Mouse (Mus musculus) WW6 (cell line): ENCODE measurements around the gene Hectd4.
"Not testable (repeated sequence)": the region's sequence is repeated elsewhere in the genome, so short reads cannot be mapped to it uniquely, and the experiment has no call there.

Experiments
- DNase-seq: peaks from one replicate; pipeline ENCODE4 v3.0.0-alpha.2; 2013; ENCODE audit warnings: low read depth, low spot score

Gene Hectd4

GRCm38 (mm10) chr5:121206540-121206939 lies 13.5 kb upstream of the Hectd4 start:
- DNase-seq, result no peak

- no peak for DNase-seq
Observed at GRCm38 (mm10) chr5:121206984-121207383, 13.0 kb upstream of the Hectd4 start.

- DNase-seq, result no peak
Observed at GRCm38 (mm10) chr5:121209755-121210600, 10.0 kb upstream of the Hectd4 start.

- DNase-seq, result no peak
Observed at GRCm38 (mm10) chr5:121210601-121210924, 9.5 kb upstream of the Hectd4 start.

GRCm38 (mm10) chr5:121212108-121212507 lies 7.9 kb upstream of the Hectd4 start:
- no peak for DNase-seq

- DNase-seq, result no peak
Observed at GRCm38 (mm10) chr5:121214707-121215106, 5.3 kb upstream of the Hectd4 start.

GRCm38 (mm10) chr5:121215380-121216125 lies 4.5 kb upstream of the Hectd4 start:
- no peak for DNase-seq

- no peak for DNase-seq
Observed at GRCm38 (mm10) chr5:121216126-121216446, 3.9 kb upstream of the Hectd4 start.

GRCm38 (mm10) chr5:121216584-121217312 lies 3.3 kb upstream of the Hectd4 start:
- not testable (repeated sequence) for DNase-seq

GRCm38 (mm10) chr5:121217313-121217634 lies 2.7 kb upstream of the Hectd4 start:
- DNase-seq, result no peak

GRCm38 (mm10) chr5:121219190-121219589 lies 829 bp upstream of the Hectd4 start:
- no peak for DNase-seq

GRCm38 (mm10) chr5:121220732-121221301 lies 798 bp downstream of the Hectd4 start:
- no peak for DNase-seq

GRCm38 (mm10) chr5:121221328-121221850 lies 1.4 kb downstream of the Hectd4 start:
- no peak for DNase-seq

- not testable (repeated sequence) for DNase-seq
Observed at GRCm38 (mm10) chr5:121224020-121224419, 4.0 kb downstream of the Hectd4 start.

GRCm38 (mm10) chr5:121224856-121225255 lies 4.8 kb downstream of the Hectd4 start:
- DNase-seq, result no peak

GRCm38 (mm10) chr5:121225854-121226253 lies 5.8 kb downstream of the Hectd4 start:
- DNase-seq, result no peak

GRCm38 (mm10) chr5:121226406-121226805 lies 6.4 kb downstream of the Hectd4 start:
- no peak for DNase-seq

- DNase-seq, result no peak
Observed at GRCm38 (mm10) chr5:121226845-121227244, 6.8 kb downstream of the Hectd4 start.

- not testable (repeated sequence) for DNase-seq
Observed at GRCm38 (mm10) chr5:121227330-121227729, 7.3 kb downstream of the Hectd4 start.

- no peak for DNase-seq
Observed at GRCm38 (mm10) chr5:121229182-121229581, 9.2 kb downstream of the Hectd4 start.

GRCm38 (mm10) chr5:121230811-121231210 lies 10.8 kb downstream of the Hectd4 start:
- no peak for DNase-seq

- no peak for DNase-seq
Observed at GRCm38 (mm10) chr5:121232789-121233188, 12.8 kb downstream of the Hectd4 start.
